Mouse (Mus musculus): ENCODE data around the gene Gm12166. TPM values are rescaled to one million over a fixed set of nuclear protein-coding genes. Genes with fewer than 3 reads are reported as not detected.

Gm12166 gene
- polyA plus RNA-seq, 1 experiment from 2014 or later: 2.6 TPM

- WGBS: 89% methylated on average over 5 of the region's 5 CpGs
- Histone ChIP-seq H3K36me3 (ENCODE audit: poor library complexity, severe bottlenecking) (no peaks in the 10 kb centered on the region), H3K4me3 (no peak overlapping the region), H3K9me3 (replicated peaks) (no peaks in the 10 kb centered on the region), H3K9ac (no peak overlapping the region), H3K27me3 (no peaks in the 10 kb centered on the region), H3K27ac (no peak overlapping the region), H3K4me1 (no peaks in the 10 kb centered on the region), H3K4me2 (no peak overlapping the region)
- no peak for ATAC-seq
Measured at GRCm38 (mm10) chr11:46044781-46045180, 7.3 kb downstream of the Gm12166 start.

DNA sequence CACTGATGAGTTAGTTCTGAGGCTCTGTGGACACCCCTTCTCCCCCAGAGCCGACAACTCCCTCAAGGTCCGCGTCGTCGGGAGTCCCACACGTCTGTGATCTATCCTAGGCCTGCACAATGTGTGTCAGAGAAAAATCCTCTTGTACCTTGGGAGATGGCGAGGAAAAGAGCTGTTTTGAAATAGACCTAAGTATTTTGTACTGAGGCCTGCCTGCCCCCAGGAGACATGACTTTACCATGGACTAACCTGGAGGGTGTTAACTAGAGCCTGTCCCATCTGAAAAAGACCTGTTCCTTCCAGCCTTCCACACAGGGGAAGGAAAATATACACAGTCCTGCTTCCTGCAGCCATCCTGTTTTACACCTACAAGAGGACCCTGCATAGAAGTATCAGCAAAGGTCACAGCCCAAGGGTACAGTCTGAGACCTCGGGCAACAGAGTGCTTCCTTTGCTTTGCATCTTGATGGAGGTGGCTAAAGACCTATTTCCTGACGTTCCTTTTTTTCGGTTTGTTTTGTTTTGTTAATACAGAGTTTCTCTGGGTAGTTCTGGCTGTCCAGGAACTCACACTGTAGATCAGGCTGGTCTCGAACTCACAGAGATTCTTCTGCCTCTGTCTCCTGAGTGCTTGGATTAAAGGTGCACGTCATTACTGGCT is 10.4 kb downstream of the Gm12166 start:
- Histone ChIP-seq H3K9ac (no peak overlapping the region), H3K27ac (no peak overlapping the region), H3K9me3 (replicated peaks) (no peaks in the 10 kb centered on the region), H3K27me3 (no peaks in the 10 kb centered on the region), H3K4me3 (no peak overlapping the region), H3K4me2 (no peak overlapping the region), H3K36me3 (ENCODE audit: poor library complexity, severe bottlenecking) (no peaks in the 10 kb centered on the region), H3K4me1 (no peaks in the 10 kb centered on the region)
- 87% methylated on average over 12 of the region's 12 CpGs for WGBS
- ATAC-seq: no peak

DNA sequence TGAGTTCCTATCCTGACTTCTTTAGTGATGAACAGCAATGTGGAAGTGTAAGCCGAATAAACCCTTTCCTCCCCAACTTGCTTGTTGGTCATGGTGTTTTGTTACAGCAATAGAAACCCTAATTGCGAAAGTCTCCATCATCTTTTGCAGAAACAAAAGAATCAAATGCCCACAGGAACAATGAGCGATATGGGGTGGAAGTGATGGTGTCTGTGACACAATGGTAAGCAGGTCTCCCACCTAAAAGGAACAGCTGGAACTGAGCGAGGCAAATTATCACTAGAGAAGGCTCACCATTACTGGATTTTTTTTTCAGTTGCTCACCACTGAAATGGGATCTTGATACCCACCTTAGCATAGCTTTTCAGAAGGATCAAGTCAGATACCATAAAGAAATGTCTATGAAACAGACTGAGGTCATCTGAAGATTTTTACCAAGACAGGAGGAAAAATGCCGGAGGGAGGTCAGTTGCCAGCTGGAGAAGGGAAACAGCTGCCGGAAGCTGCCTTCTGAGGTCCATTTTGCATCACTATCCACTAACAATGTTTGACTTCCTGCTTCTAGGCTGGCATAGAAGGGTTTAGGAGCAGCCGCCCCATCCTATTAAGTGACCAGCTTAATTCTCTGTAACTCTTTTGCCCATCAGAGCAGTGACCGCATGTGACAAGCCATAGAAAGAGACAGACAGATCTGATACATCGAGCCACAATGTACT is 11.1 kb downstream of the Gm12166 start:
- no peak for ATAC-seq
- Histone ChIP-seq H3K4me3 (no peak overlapping the region), H3K4me1 (no peaks in the 10 kb centered on the region), H3K9me3 (replicated peaks) (no peaks in the 10 kb centered on the region), H3K27ac (no peak overlapping the region), H3K4me2 (no peak overlapping the region), H3K36me3 (ENCODE audit: poor library complexity, severe bottlenecking) (no peaks in the 10 kb centered on the region), H3K27me3 (no peaks in the 10 kb centered on the region), H3K9ac (no peak overlapping the region)
- 88% methylated on average over 9 of the region's 9 CpGs for WGBS

- ATAC-seq: no peak
- no peaks in the 10 kb centered on the region for H3K4me1 ChIP-seq
- no peak overlapping the region for H3K27ac ChIP-seq
- no peaks in the 10 kb centered on the region for H3K9me3 ChIP-seq (replicated peaks)
- H3K4me3 ChIP-seq: no peak overlapping the region
- WGBS: 83% methylated on average over 11 of the region's 11 CpGs
- no peak overlapping the region for H3K9ac ChIP-seq
- H3K27me3 ChIP-seq: no peaks in the 10 kb centered on the region
- H3K4me2 ChIP-seq: no peak overlapping the region
- no peaks in the 10 kb centered on the region for H3K36me3 ChIP-seq (ENCODE audit: poor library complexity, severe bottlenecking)
Measured at GRCm38 (mm10) chr11:46039335-46039734, 12.8 kb downstream of the Gm12166 start.

- Histone ChIP-seq H3K4me3 (no peak overlapping the region), H3K27ac (no peak overlapping the region), H3K9ac (no peak overlapping the region), H3K36me3 (ENCODE audit: poor library complexity, severe bottlenecking) (no peaks in the 10 kb centered on the region), H3K4me2 (no peak overlapping the region), H3K27me3 (no peaks in the 10 kb centered on the region), H3K4me1 (no peaks in the 10 kb centered on the region), H3K9me3 (replicated peaks) (no peaks in the 10 kb centered on the region)
- 83% methylated on average over 15 of the region's 15 CpGs for WGBS
- no peak for ATAC-seq
Measured at GRCm38 (mm10) chr11:46038901-46039300, 13.2 kb downstream of the Gm12166 start.

DNA sequence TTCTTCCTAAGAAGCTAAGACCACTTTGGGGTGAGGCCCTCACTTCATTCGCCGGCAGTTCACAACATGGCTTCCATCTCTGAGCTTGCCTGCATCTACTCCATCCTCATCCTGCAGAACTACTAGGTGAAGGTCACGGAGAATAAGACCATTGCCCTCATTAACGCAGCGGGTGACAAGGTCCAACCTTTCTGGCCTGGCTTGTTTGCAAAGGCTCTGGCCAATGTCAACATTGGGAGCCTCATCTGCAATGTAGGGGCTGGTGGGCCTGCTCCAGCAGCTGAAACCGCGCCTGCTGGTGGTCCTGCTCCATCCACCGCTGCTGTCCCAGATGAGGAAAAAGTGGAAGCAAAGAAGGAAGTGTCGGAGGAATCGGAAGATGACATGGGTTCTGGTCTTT is 15.7 kb downstream of the Gm12166 start:
- no peak for ATAC-seq
- Histone ChIP-seq H3K4me1 (no peaks in the 10 kb centered on the region), H3K27me3 (no peaks in the 10 kb centered on the region), H3K4me2 (no peak overlapping the region), H3K27ac (no peak overlapping the region), H3K4me3 (no peak overlapping the region), H3K9ac (no peak overlapping the region), H3K9me3 (replicated peaks) (no peaks in the 10 kb centered on the region), H3K36me3 (ENCODE audit: poor library complexity, severe bottlenecking) (no peaks in the 10 kb centered on the region)
- 98% methylated on average over 10 of the region's 10 CpGs for WGBS

DNA sequence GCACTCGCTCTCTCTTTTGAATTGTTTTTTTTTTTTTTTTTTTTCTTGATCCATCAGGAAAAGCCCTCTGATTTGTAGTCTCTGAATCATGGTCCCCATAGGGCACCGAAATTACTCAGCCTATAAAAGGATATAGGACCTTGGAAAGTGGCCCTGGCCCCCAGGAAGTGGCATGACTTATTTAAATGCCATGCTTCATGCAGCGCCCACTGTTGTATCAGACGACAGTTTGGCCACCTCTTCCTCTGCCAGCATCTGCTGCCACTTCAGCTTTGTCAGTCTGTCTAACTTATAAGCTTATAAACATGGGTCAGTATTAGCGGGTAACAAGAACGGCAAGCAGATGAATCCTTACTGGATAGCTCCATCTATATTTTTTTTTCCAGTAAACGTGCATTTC is 19.2 kb downstream of the Gm12166 start:
- Histone ChIP-seq H3K4me2 (no peak overlapping the region), H3K27me3 (no peaks in the 10 kb centered on the region), H3K4me3 (no peak overlapping the region), H3K9me3 (replicated peaks) (no peaks in the 10 kb centered on the region), H3K9ac (no peak overlapping the region), H3K36me3 (ENCODE audit: poor library complexity, severe bottlenecking) (no peaks in the 10 kb centered on the region), H3K27ac (no peak overlapping the region), H3K4me1 (no peaks in the 10 kb centered on the region)
- 91% methylated on average over 7 of the region's 7 CpGs for WGBS
- ATAC-seq: no peak

- H3K9me3 ChIP-seq (replicated peaks): no peaks in the 10 kb centered on the region
- H3K4me1 ChIP-seq: no peaks in the 10 kb centered on the region
- H3K4me2 ChIP-seq: no peak overlapping the region
- ATAC-seq: no peak
- no peaks in the 10 kb centered on the region for H3K36me3 ChIP-seq (ENCODE audit: poor library complexity, severe bottlenecking)
- H3K27ac ChIP-seq: no peak overlapping the region
- H3K27me3 ChIP-seq: no peaks in the 10 kb centered on the region
- WGBS: 56% methylated on average over 3 of the region's 3 CpGs
- no peak overlapping the region for H3K4me3 ChIP-seq
- H3K9ac ChIP-seq: no peak overlapping the region
Measured at GRCm38 (mm10) chr11:46031470-46031869, 20.7 kb downstream of the Gm12166 start.

DNA sequence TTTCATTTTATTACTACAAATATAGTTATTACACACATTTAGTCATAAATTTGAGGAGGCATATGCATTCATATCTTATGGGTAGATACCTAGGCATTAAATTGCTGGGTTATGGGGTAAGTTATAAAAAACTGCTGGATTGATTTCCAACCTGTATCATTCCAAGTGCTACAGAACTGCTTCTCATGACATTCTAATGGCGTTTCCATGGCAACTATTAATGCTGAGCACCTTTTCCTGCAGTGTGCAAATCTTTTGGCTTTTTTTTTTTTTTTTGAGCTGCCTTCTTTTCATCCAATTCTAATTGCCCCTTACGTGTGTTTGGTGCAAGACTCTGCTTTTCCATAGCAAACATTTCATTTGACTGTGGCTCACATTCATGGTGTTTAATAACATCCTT is 22.1 kb downstream of the Gm12166 start:
- no peaks in the 10 kb centered on the region for H3K9me3 ChIP-seq (replicated peaks)

GRCm38 (mm10) chr11:46029485-46029884 is 22.6 kb downstream of the Gm12166 start:
- no peaks in the 10 kb centered on the region for H3K4me1 ChIP-seq
- H3K36me3 ChIP-seq (ENCODE audit: poor library complexity, severe bottlenecking): no peaks in the 10 kb centered on the region
- no peak overlapping the region for H3K4me3 ChIP-seq
- H3K4me2 ChIP-seq: no peak overlapping the region
- no peaks in the 10 kb centered on the region for H3K9me3 ChIP-seq (replicated peaks)
- no peak overlapping the region for H3K9ac ChIP-seq
- no peak for ATAC-seq
- no peaks in the 10 kb centered on the region for H3K27me3 ChIP-seq
- no peak overlapping the region for H3K27ac ChIP-seq
- 76% methylated on average over 2 of the region's 2 CpGs for WGBS

More for the DNA sequence above, 22.1 kb downstream of the Gm12166 start:
- Histone ChIP-seq H3K4me3 (no peak overlapping the region), H3K4me2 (no peak overlapping the region), H3K9ac (no peak overlapping the region), H3K27ac (no peak overlapping the region), H3K4me1 (no peaks in the 10 kb centered on the region), H3K36me3 (ENCODE audit: poor library complexity, severe bottlenecking) (no peaks in the 10 kb centered on the region), H3K27me3 (no peaks in the 10 kb centered on the region)
- ATAC-seq: no peak
- WGBS: 43% methylated on average over 2 of the region's 2 CpGs

- Histone ChIP-seq H3K27ac (no peak overlapping the region), H3K27me3 (no peaks in the 10 kb centered on the region), H3K36me3 (ENCODE audit: poor library complexity, severe bottlenecking) (no peaks in the 10 kb centered on the region), H3K4me3 (no peak overlapping the region), H3K9me3 (replicated peaks) (no peaks in the 10 kb centered on the region), H3K4me2 (no peak overlapping the region), H3K9ac (no peak overlapping the region), H3K4me1 (no peaks in the 10 kb centered on the region)
- no peak for ATAC-seq
- WGBS: 93% methylated on average over 6 of the region's 6 CpGs
Measured at GRCm38 (mm10) chr11:46027952-46028814, 23.9 kb downstream of the Gm12166 start.

DNA sequence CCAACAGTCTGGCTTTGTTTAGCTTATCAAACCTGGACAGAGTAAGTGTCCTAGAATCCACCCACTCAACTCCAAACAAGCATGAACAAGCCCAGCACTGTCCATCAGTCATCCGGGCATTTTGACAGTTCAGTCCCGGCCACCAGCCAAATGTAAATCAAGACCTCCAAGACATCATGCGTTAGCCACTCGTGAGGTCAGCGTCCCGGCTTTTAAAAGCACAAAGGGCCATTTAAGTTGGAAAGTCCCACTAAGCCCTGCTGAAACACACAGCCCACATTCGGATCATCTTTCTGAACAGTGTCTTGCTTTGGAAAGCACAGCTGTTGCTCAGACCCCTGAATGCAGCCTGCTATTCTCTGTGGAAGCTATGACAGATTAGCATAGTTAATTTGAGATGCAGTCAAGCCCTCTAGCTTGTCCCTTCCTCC is 26.1 kb downstream of the Gm12166 start:
- 77% methylated on average over 7 of the region's 7 CpGs for WGBS
- H3K4me1 ChIP-seq: no peaks in the 10 kb centered on the region
- ATAC-seq: no peak
- no peaks in the 10 kb centered on the region for H3K27me3 ChIP-seq
- H3K4me2 ChIP-seq: no peak overlapping the region
- no peak overlapping the region for H3K27ac ChIP-seq
- H3K36me3 ChIP-seq (ENCODE audit: poor library complexity, severe bottlenecking): no peaks in the 10 kb centered on the region
- no peaks in the 10 kb centered on the region for H3K9me3 ChIP-seq (replicated peaks)
- no peak overlapping the region for H3K9ac ChIP-seq
- H3K4me3 ChIP-seq: no peak overlapping the region

Data from forebrain, embryonic 13.5 days (tissue).